Mouse (Mus musculus) liver, adult 10 weeks (tissue): Measurements from ENCODE around the gene Tubb2a. TPM values are rescaled to one million over a fixed set of nuclear protein-coding genes. Genes with fewer than 3 reads are reported as not detected.

Experiments
- polyA plus RNA-seq: library from polyadenylated mRNA; stranded (reverse); fragments of 350-450 nt; fragmentation: Illumina TruSeq; extraction: RNeasy Lipid Tissue Mini Kit (QIAGEN cat#74804); gene quantifications from one replicate; pipeline ENCODE4 v1.2.3, GENCODE M21; 2014; ENCODE audit warnings: low read depth, low replicate concordance

The Tubb2a gene
- 19.4 TPM for polyA plus RNA-seq

GRCm38 (mm10) chr13:34077492-34078271 is at the start of gene Tubb2a:
Gene Tubb2a (minus strand): TSS chr13:34078007.

GRCm38 (mm10) chr13:34037172-34038055 is 40.4 kb downstream of the Tubb2a start, which contains the start of gene Bphl:
Gene Bphl (plus strand): TSS chr13:34037597.

Other genes starting within 250 kb of the Tubb2a start
- gene Serpinb6e, start 234.6 kb downstream of the Tubb2a start, polyA plus RNA-seq: not detected
- not detected for gene Serpinb6c, start 172.3 kb downstream of the Tubb2a start, polyA plus RNA-seq
- gene Nqo2, start 113.3 kb downstream of the Tubb2a start, polyA plus RNA-seq: 200 TPM
- gene Ripk1, start 75.6 kb downstream of the Tubb2a start, polyA plus RNA-seq: 24.3 TPM
- 28.9 TPM for gene Serpinb6a, start 75.2 kb downstream of the Tubb2a start, polyA plus RNA-seq
- gene Bphl, start 40.4 kb downstream of the Tubb2a start, polyA plus RNA-seq: 225 TPM
- gene Tubb2b, start 52.5 kb upstream of the Tubb2a start, polyA plus RNA-seq: not detected
- 8.2 TPM for gene Psmg4, start 85.0 kb upstream of the Tubb2a start, polyA plus RNA-seq